Mouse (Mus musculus) CD4-positive naive resting alpha-beta T cell, adult 57 days (primary cell): ENCODE data around the gene Dppa5a. TPM values are rescaled to one million over a fixed set of nuclear protein-coding genes. Genes with fewer than 3 reads are reported as not detected.

Experiments
- total RNA-seq: library from RNA; stranded (reverse); gene quantifications from one replicate; pipeline ENCODE4 v1.2.4, GENCODE M21; 2023

Dppa5a gene
- not detected for total RNA-seq

DNA sequence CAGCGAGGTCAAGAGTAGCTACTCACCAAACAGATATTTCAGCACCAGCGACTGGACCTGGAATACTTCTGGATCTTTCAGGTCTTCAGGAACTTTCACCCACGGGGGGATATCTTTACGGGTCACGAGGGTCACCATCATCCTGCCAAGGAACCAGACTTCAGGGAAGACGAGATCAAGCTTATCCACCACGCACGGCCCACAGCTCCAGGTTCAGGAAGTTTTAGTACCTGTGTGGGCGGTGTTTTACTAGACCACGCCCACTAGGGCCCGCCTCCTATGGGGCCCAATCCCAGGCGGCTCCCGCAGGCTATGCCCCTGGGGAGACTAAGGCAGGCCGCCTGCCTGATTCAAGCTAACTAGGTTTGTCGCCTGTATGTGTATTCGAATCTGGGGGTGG, at the start of gene Dppa5a:
Gene Dppa5a (minus strand): TSS at position 219 of the 400 bp plus-strand sequence.

DNA sequence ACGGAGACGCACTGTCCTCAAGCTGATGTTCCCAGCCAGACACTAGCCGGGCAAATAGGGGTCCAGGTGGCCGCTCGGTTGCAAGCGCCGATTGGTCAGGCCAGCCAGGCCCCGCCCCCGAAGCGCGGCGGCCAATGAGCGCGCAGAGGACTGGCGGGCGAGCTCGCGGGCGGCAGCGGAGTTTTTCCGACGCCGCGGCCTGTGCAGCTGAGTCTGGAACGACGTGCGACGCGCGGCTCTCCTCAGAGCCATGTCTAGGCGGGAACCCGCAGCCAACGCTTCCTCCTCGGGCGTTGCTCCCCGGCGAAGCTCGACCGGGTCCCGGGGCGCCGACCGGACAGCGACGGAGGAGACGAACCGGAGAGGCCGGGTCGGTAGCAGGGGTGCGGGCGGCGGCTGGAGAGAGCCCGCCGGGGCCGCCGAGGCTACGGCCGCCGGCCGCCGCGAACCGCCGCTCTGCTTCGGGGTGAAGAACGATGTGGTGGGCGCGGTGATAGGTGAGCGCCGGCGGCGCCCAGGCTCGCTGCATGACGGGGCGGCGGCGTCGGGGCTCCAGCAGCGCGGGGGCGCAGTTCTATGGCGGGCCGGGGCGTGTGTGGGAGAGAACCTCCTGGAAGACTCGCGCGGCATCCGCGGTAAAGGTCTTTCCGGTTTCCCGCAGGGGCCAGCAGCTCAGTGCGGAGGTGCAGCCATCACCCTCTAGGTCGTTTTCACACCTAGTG, 27.8 kb upstream of the Dppa5a start, which contains the start of gene Ddx43:
Gene Ddx43 (plus strand): TSS at position 148 of the 722 bp plus-strand sequence.

DNA sequence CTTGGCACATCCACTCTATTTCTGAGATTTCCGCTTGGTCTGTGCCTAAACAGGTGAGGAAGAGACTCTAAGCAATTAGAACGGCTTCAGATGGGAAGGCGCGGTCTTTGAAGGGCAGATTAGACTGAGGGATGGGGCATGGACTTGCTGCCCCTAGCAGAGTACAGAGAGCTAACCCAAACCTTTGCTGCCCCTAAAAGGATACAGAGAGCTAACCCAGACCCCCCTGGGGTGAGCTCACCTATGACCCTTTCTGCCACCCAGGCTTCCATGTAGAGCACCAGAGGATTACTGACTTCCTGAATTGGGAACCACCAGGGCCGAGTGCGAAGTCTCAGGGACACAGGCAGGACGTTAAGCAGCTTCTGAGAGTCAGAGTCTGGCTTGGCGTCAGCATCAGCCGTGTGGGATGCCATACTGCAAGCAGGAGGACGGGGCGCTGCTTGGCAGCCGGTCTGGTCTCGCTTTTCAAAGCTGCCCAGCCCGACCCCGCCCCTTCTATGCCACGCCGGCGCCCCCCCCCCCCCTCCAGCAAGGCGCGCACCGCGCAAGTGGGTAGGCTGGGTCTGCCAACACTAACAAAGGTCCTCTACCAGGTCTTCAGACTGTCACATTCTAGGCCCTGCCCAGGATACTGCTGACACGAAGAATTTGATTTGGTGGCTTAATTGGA, 10.3 kb upstream of the Dppa5a start, which contains the start of gene Ooep:
Gene Ooep (minus strand): TSS at position 613 of the 673 bp plus-strand sequence.

DNA sequence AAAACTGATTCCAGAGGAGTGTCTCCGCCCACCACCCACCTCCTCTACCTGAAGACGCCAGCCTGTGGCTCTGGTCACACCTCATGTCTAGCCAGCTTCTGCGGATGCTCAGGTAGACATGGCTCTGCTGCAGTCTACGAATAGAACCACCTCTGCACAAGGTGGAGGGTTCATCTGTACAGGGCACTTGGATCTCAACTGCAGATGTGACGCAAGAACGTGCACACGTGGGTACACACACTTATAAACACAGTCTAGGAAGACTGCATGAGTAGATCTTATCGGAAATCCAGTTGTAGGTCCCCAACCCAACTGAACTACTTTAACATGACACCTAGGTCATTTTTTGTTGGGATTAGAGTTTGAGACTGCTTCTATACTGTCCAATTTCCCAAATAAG, 12.4 kb downstream of the Dppa5a start, which contains the start of gene Gsta2:
Gene Gsta2 (minus strand): TSS at position 178 of the 400 bp plus-strand sequence.

DNA sequence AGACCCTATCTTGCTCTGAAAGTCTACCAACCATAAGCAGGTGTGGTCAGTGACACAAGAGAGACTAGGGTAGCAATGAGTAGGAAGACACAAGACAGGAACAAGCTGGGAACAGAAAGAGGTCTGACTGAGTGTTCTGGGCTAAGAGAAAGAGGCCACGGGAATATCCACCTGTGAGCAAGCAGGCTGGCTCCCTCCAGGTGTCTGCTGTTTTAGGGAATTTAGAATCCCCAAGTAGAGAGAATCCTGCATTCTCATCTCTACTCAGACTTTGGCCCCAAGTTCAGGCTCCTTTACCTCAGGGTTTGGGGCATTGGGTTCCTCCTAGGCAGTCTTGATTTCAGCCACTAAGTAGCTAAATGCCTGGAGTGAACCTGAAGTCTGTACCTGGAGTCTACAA, 40.7 kb downstream of the Dppa5a start, which contains the start of gene Omt2b:
Gene Omt2b (plus strand): TSS at position 301 of the 400 bp plus-strand sequence.

Other genes with a start within 250 kb of the Dppa5a start
- 0.62 TPM for gene Gsta4, start 185.4 kb downstream of the Dppa5a start, total RNA-seq
- not detected for gene Gsta1, start 137.5 kb downstream of the Dppa5a start, total RNA-seq
- gene Gm3776, start 111.0 kb downstream of the Dppa5a start, total RNA-seq = not detected
- gene Gm10639, start 78.3 kb downstream of the Dppa5a start, total RNA-seq = not detected
- not detected for gene Omt2a, start 53.4 kb downstream of the Dppa5a start, total RNA-seq
- not detected for gene Omt2b, start 40.6 kb downstream of the Dppa5a start, total RNA-seq
- not detected for gene Gsta2, start 12.4 kb downstream of the Dppa5a start, total RNA-seq
- not detected for gene Ooep, start 10.5 kb upstream of the Dppa5a start, total RNA-seq
- gene Ddx43, start 27.6 kb upstream of the Dppa5a start, total RNA-seq = 0.41 TPM
- 2.4 TPM for gene Cgas, start 75.1 kb upstream of the Dppa5a start, total RNA-seq
- gene Mto1, start 80.0 kb upstream of the Dppa5a start, total RNA-seq = 23.9 TPM
- 0.65 TPM for gene Gm17324, start 80.6 kb upstream of the Dppa5a start, total RNA-seq
- gene Eef1a1, start 121.0 kb upstream of the Dppa5a start, total RNA-seq = 10,804 TPM
- gene Slc17a5, start 219.9 kb upstream of the Dppa5a start, total RNA-seq = 6.9 TPM
- gene Cd109, start 247.4 kb upstream of the Dppa5a start, total RNA-seq = not detected